Mouse (Mus musculus): ENCODE data around the gene Dusp27. TPM values are rescaled to one million over a fixed set of nuclear protein-coding genes. Genes with fewer than 3 reads are reported as not detected.

Gene Dusp27
- total RNA-seq, 1 experiment = 60.2 TPM

- no peak for DNase-seq (ENCODE audit: low read depth, low spot score)
- H3K27ac ChIP-seq (ENCODE audit: insufficient read depth, low read depth, low read length, poor library complexity, severe bottlenecking) = peak overlapping the region; percentile 99
- peaks cover 13 to 16% of the 10 kb centered on the region in 2 experiments for H3K4me1 ChIP-seq (ENCODE audit: control insufficient read depth in 2 of 2, insufficient read depth in 2 of 2, low read length in 2 of 2, poor library complexity in 1 of 2)
- peaks cover 4% of the 10 kb centered on the region; the same call in 1 of the 2 replicates for H3K36me3 ChIP-seq (ENCODE audit: control insufficient read depth, insufficient read depth, low read length, poor library complexity, severe bottlenecking)
- peak overlapping the region; percentile 87; the same call in 1 of the 2 replicates for H3K9ac ChIP-seq (ENCODE audit: insufficient read depth, low read depth, low read length, poor library complexity, severe bottlenecking)
- TF ChIP-seq HCFC1 (IDR thresholded peaks at IDR 0.05; ENCODE audit: borderline replicate concordance, insufficient read depth, low read length) (no peak), MAFK (IDR thresholded peaks at IDR 0.05; ENCODE audit: insufficient read depth, low read depth, low read length) (no peak), ZC3H11A (IDR thresholded peaks at IDR 0.05; ENCODE audit: borderline replicate concordance, low read depth, low read length) (no peak), ZNF384 (IDR thresholded peaks at IDR 0.05; ENCODE audit: low read depth, low read length) (no peak), CHD2 (IDR thresholded peaks at IDR 0.05; ENCODE audit: low read depth, low read length) (no peak)
- in situ Hi-C loops (cut with MboI; ENCODE audit: low sequenced_read_pairs in 2 of 2, unreplicated experiment in 2 of 2) = no loop called here
- H3K9me3 ChIP-seq (ENCODE audit: control insufficient read depth, insufficient read depth, low read depth, low read length) = no peaks in the 10 kb centered on the region
- peak overlapping the region; percentile 53 to 76; a peak in 1 of 4 replicates for H3K4me3 ChIP-seq (ENCODE audit: insufficient read depth in 1 of 2, low read depth in 1 of 2, low read length in 2 of 2, poor library complexity in 1 of 2, severe bottlenecking in 1 of 2)
Measured at GRCm38 (mm10) chr1:166126290-166126689, 1.4 kb downstream of the Dusp27 start.

- Histone ChIP-seq H3K27ac (ENCODE audit: insufficient read depth, low read depth, low read length, poor library complexity, severe bottlenecking) (peak overlapping the region; percentile 100), H3K36me3 (ENCODE audit: control insufficient read depth, insufficient read depth, low read length, poor library complexity, severe bottlenecking) (peaks cover 4% of the 10 kb centered on the region; the same call in 1 of the 2 replicates), H3K9ac (ENCODE audit: insufficient read depth, low read depth, low read length, poor library complexity, severe bottlenecking) (peak overlapping the region; percentile 65), H3K9me3 (ENCODE audit: control insufficient read depth, insufficient read depth, low read depth, low read length) (no peaks in the 10 kb centered on the region), H3K4me1 (ENCODE audit: control insufficient read depth in 2 of 2, insufficient read depth in 2 of 2, low read length in 2 of 2, poor library complexity in 1 of 2) (peaks cover 11 to 16% of the 10 kb centered on the region in 2 experiments), H3K4me3 (ENCODE audit: insufficient read depth in 1 of 2, low read depth in 1 of 2, low read length in 2 of 2, poor library complexity in 1 of 2, severe bottlenecking in 1 of 2) (peak overlapping the region; percentile 1 to 50; a peak in 2 of 4 replicates)
- in situ Hi-C loops (cut with MboI; ENCODE audit: low sequenced_read_pairs in 2 of 2, unreplicated experiment in 2 of 2) = no loop called here
- peak; percentile 56; the same call in 1 of the 2 replicates for TF ChIP-seq CHD2 (IDR thresholded peaks at IDR 0.05; ENCODE audit: low read depth, low read length)
- no peak for TF ChIP-seq ZC3H11A (IDR thresholded peaks at IDR 0.05; ENCODE audit: borderline replicate concordance, low read depth, low read length)
- TF ChIP-seq HCFC1 (IDR thresholded peaks at IDR 0.05; ENCODE audit: borderline replicate concordance, insufficient read depth, low read length) = no peak; the same call in 1 of the 2 replicates
- no peak for TF ChIP-seq MAFK (IDR thresholded peaks at IDR 0.05; ENCODE audit: insufficient read depth, low read depth, low read length)
- TF ChIP-seq ZNF384 (IDR thresholded peaks at IDR 0.05; ENCODE audit: low read depth, low read length) = peak; percentile 91
- DNase-seq (ENCODE audit: low read depth, low spot score) = peak; percentile 88
Measured at GRCm38 (mm10) chr1:166124932-166125593, 2.7 kb downstream of the Dusp27 start.

DNA sequence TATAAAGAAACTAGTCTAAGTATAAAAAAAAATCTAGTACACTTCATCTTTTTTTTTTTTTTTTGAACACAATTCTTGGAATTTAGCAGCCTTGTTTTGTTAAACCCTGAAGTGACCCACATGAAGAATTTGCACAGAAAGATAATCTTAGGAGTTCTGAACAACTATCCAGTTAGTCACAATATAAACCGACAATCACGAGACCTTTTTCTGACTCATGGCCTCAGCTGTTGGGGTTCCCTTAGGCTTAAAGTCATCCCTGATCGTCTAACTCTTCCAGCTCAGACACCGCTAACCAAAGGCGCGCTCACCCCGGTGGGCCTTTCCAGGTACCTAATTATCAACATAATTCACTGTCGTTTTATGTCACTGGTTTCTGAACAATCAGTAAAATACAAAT is 4.0 kb downstream of the Dusp27 start:
- in situ Hi-C loops (cut with MboI; ENCODE audit: low sequenced_read_pairs in 2 of 2, unreplicated experiment in 2 of 2) = no loop called here

DNA sequence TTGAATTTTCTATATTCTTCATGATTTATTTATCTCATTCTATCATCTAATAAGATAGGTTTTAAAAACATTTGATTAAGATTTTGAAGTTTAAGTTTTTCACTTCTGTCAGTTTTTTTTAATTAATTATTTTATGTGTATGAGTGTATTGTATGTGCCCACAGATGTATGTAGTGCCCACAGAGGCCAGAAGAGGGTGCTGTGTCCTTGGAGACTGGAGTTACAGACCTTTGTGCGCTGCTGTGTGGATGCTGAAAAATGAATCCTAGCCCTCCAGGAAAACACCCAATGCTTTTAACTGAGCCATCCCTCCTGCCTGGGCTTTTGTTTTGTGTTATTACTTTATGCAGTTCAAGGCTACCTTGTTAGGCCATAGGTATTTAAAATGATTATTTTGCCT is 4.7 kb downstream of the Dusp27 start:
- TF ChIP-seq HCFC1 (IDR thresholded peaks at IDR 0.05; ENCODE audit: borderline replicate concordance, insufficient read depth, low read length) (no peak), ZNF384 (IDR thresholded peaks at IDR 0.05; ENCODE audit: low read depth, low read length) (0 out of 2 replicates have a peak, but pooled peaks have one; percentile 29), ZC3H11A (IDR thresholded peaks at IDR 0.05; ENCODE audit: borderline replicate concordance, low read depth, low read length) (peak; percentile 89)
- Histone ChIP-seq H3K4me1 (ENCODE audit: control insufficient read depth in 2 of 2, insufficient read depth in 2 of 2, low read length in 2 of 2, poor library complexity in 1 of 2) (peaks cover 15 to 16% of the 10 kb centered on the region in 2 experiments), H3K27ac (ENCODE audit: insufficient read depth, low read depth, low read length, poor library complexity, severe bottlenecking) (peak overlapping the region; percentile 100; the same call in 1 of the 2 replicates), H3K9ac (ENCODE audit: insufficient read depth, low read depth, low read length, poor library complexity, severe bottlenecking) (no peak overlapping the region), H3K4me3 (ENCODE audit: insufficient read depth in 1 of 2, low read depth in 1 of 2, low read length in 2 of 2, poor library complexity in 1 of 2, severe bottlenecking in 1 of 2) (no peak overlapping the region), H3K9me3 (ENCODE audit: control insufficient read depth, insufficient read depth, low read depth, low read length) (no peaks in the 10 kb centered on the region), H3K36me3 (ENCODE audit: control insufficient read depth, insufficient read depth, low read length, poor library complexity, severe bottlenecking) (peaks cover 6% of the 10 kb centered on the region; the same call in 1 of the 2 replicates)
- DNase-seq (ENCODE audit: low read depth, low spot score) = peak; percentile 80
- in situ Hi-C loops (cut with MboI; ENCODE audit: low sequenced_read_pairs in 2 of 2, unreplicated experiment in 2 of 2) = no loop called here

More for the DNA sequence above, 4.0 kb downstream of the Dusp27 start:
- H3K27ac ChIP-seq (ENCODE audit: insufficient read depth, low read depth, low read length, poor library complexity, severe bottlenecking) = peak overlapping the region; percentile 100
- H3K36me3 ChIP-seq (ENCODE audit: control insufficient read depth, insufficient read depth, low read length, poor library complexity, severe bottlenecking) = peaks cover 4% of the 10 kb centered on the region; the same call in 1 of the 2 replicates
- peak overlapping the region in 1 of 2 experiments; percentile 25; a peak in 2 of 4 replicates for H3K4me3 ChIP-seq (ENCODE audit: insufficient read depth in 1 of 2, low read depth in 1 of 2, low read length in 2 of 2, poor library complexity in 1 of 2, severe bottlenecking in 1 of 2)
- no peaks in the 10 kb centered on the region for H3K9me3 ChIP-seq (ENCODE audit: control insufficient read depth, insufficient read depth, low read depth, low read length)
- peak overlapping the region; percentile 58; the same call in 1 of the 2 replicates for H3K9ac ChIP-seq (ENCODE audit: insufficient read depth, low read depth, low read length, poor library complexity, severe bottlenecking)
- peaks cover 12 to 16% of the 10 kb centered on the region in 2 experiments for H3K4me1 ChIP-seq (ENCODE audit: control insufficient read depth in 2 of 2, insufficient read depth in 2 of 2, low read length in 2 of 2, poor library complexity in 1 of 2)
- TF ChIP-seq HCFC1 (IDR thresholded peaks at IDR 0.05; ENCODE audit: borderline replicate concordance, insufficient read depth, low read length) (no peak), MAFK (IDR thresholded peaks at IDR 0.05; ENCODE audit: insufficient read depth, low read depth, low read length) (no peak), ZC3H11A (IDR thresholded peaks at IDR 0.05; ENCODE audit: borderline replicate concordance, low read depth, low read length) (no peak), ZNF384 (IDR thresholded peaks at IDR 0.05; ENCODE audit: low read depth, low read length) (no peak), CHD2 (IDR thresholded peaks at IDR 0.05; ENCODE audit: low read depth, low read length) (no peak)
- no peak for DNase-seq (ENCODE audit: low read depth, low spot score)
